Mouse (Mus musculus) lung, postnatal 0 days (tissue): Measurements from ENCODE around the gene Smpd1.

ENCODE experiments used
- CTCF ChIP-seq: IDR thresholded peaks from 2 replicates; pipeline ENCODE4 v1.5.1; 2016; ENCODE audit warnings: antibody characterized with exemption, mild to moderate bottlenecking
- EP300 ChIP-seq: IDR thresholded peaks from 2 replicates; pipeline ENCODE4 v1.6.1; 2016; ENCODE audit warnings: antibody characterized with exemption, mild to moderate bottlenecking, control low read depth

DNA sequence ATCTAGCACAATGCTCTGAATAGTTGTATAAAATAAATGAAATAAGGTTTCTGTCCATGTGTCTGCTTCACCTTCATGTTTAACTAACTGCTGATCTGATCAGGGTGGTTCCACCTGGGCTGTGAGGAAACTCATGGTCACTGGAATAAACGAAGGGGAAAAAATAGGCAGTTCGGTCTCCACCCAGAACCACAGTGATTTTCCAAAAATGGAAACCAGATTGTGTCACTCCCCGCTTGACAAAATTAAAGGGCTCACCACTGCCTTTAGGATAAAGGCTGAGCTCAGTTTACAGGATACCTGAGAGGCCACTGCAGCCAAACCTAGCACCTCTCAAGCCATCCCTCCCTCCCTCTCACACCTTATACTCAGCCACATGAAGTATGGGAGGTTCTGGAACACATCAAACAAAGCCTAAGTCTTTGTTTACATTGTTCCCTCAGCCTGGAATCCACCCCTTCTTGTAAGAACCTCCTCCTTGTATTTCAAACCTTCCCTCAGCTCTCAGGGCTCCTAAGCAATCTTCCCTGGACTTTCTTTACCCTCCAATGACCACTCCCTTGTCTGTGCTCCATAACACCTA, 22.1 kb downstream of the Smpd1 start:
- TF ChIP-seq CTCF (no peak), EP300 (peak; percentile 88)
